Mouse (Mus musculus) lung, postnatal 0 days (tissue): Measurements from ENCODE around the gene Fank1. TPM values are rescaled to one million over a fixed set of nuclear protein-coding genes. Genes with fewer than 3 reads are reported as not detected.
A peak's percentile ranks its signal among the peaks of the same experiment; 100 is the strongest.

Source experiments
- ATAC-seq: fragments of 200-750 bp; cut with Nextera tagmentation; 2 replicates; pipeline ENCODE4 v1.8.0; 2017; ENCODE audit warnings: moderate library complexity
- DNase-seq: peaks from one replicate; pipeline ENCODE4 v3.0.0-alpha.2; 2016; ENCODE audit warnings: low spot score
- H3K27ac ChIP-seq: fragments of 300-500 bp; sonication (generic); 2 replicates; pipeline ENCODE4 v1.5.1; 2014; ENCODE audit warnings: antibody characterized with exemption, mild to moderate bottlenecking, low read length, mixed read lengths
- H3K27me3 ChIP-seq: fragments of 300-500 bp; sonication (generic); replicated peaks from 2 replicates; pipeline ENCODE4 v1.6.1; 2014; ENCODE audit warnings: low read length, mixed read lengths; ENCODE audit not compliant: insufficient read depth
- H3K36me3 ChIP-seq: fragments of 300-500 bp; sonication (generic); 2 replicates; pipeline ENCODE4 v1.6.1; 2014; ENCODE audit warnings: low read length, mixed read lengths; ENCODE audit not compliant: insufficient read depth
- H3K4me1 ChIP-seq: fragments of 300-500 bp; sonication (generic); 2 replicates; pipeline ENCODE4 v1.6.1; 2014; ENCODE audit warnings: antibody characterized with exemption, low read depth, low read length, mixed read lengths; ENCODE audit not compliant: insufficient read depth
- H3K4me2 ChIP-seq: fragments of 300-500 bp; sonication (generic); replicated peaks from 2 replicates; pipeline ENCODE4 v1.6.1; 2014; ENCODE audit warnings: low read depth, mild to moderate bottlenecking, low read length, moderate library complexity, mixed read lengths
- H3K4me3 ChIP-seq: fragments of 300-500 bp; sonication (generic); 2 replicates; pipeline ENCODE4 v1.5.1; 2014; ENCODE audit warnings: low read depth, low read length
- H3K9ac ChIP-seq: fragments of 300-500 bp; sonication (generic); replicated peaks from 2 replicates; pipeline ENCODE4 v1.6.1; 2014; ENCODE audit warnings: low read depth, mild to moderate bottlenecking
- H3K9me3 ChIP-seq: fragments of 300-500 bp; sonication (generic); 2 replicates; pipeline ENCODE4 v1.6.1; 2016; ENCODE audit warnings: low read length, mixed read lengths
- CTCF ChIP-seq: IDR thresholded peaks from 2 replicates; pipeline ENCODE4 v1.5.1; 2016; ENCODE audit warnings: antibody characterized with exemption, mild to moderate bottlenecking
- EP300 ChIP-seq: IDR thresholded peaks from 2 replicates; pipeline ENCODE4 v1.6.1; 2016; ENCODE audit warnings: antibody characterized with exemption, mild to moderate bottlenecking, control low read depth
- WGBS: fragments of 180-500 bp; shearing (Covaris S2); extraction: QIAGEN DNeasy Blood & Tissue Kit; methylation state at CpG from one replicate; pipeline ENCODE4 v1.1.7; 2014; 5-methylcytosine and 5-hydroxymethylcytosine counted together
- polyA plus RNA-seq: library from polyadenylated mRNA; unstranded; fragments of >200 nt; fragmentation: Nextera tagmentation; extraction: Ambion mirVana; gene quantifications from 2 replicates; pipeline ENCODE4 v1.2.1, GENCODE M21; 2015

Gene Fank1
- polyA plus RNA-seq, 1 experiment from 2014 or later, result 6.8 TPM

DNA sequence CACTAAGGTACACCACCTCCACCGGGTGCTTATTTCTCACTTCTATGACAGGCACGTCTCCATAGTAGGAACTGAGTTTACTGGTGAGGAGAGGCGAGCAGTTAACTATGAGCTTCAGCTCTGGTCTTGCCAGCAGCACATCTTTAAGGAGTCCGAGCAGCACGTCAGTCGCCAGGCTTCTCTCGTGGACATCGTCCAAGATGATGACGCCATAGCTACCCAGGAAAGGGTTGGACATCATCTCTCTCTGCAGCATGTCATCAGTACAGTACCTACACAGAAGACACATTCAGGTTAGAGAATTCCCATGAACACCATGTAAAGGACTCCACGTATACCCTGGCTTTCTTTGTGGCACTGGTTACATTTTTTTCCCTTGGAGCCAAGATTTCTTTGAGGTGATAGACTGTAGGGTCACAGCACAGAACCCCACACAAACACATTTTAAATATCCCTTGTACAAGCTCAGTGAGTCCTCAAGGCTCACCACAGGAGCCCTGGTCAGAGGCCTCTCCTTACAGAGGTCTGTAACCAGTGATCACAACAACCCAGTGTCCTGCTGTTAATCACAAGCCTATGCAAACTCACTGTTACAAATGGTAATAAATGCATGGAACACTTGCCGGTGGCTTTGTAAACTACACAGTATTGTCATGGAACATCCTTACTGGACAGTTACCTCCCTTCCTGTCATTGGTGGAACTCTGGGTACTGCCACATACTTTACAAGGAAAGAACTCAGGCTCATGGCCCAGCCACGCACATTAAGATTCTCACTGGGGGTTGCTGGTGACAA, 33.9 kb upstream of the Fank1 start:
- no peaks in the 10 kb centered on the region for H3K9me3 ChIP-seq
- H3K4me1 ChIP-seq, result no peaks in the 10 kb centered on the region
- no peaks in the 10 kb centered on the region for H3K27me3 ChIP-seq
- H3K9ac ChIP-seq, result no peak overlapping the region
- ATAC-seq (no peak; the same call in 1 of the 2 replicates), DNase-seq (no peak)
- no peak overlapping the region for H3K27ac ChIP-seq
- H3K4me3 ChIP-seq, result no peak overlapping the region
- TF ChIP-seq EP300, result no peak
- TF ChIP-seq CTCF, result no peak
- H3K4me2 ChIP-seq, result no peak overlapping the region
- H3K36me3 ChIP-seq, result peaks cover 4% of the 10 kb centered on the region; the same call in 1 of the 2 replicates
- WGBS, result 77% methylated on average over 12 of the region's 12 CpGs

DNA sequence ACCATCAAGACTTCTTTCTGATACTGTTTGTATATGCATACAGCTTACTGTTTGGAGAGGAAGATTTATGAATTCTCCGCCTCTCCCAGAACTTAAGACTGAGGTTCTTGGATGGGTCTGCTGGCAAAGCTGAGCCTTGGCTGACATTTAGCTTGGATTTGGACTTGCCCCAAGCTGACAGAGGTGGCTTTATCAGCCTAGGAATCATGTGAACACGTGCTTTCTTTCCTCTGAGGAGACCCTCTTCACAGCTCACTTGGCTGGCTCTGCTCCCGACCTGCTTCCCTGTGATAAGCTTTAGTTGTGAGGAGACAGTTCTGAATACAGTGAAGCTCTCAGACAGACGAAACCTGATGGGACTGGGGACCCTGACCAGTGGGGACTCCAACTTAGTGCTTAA, 33.0 kb upstream of the Fank1 start:
- no peak for DNase-seq
- ATAC-seq, result no peak
- no peak overlapping the region for H3K9ac ChIP-seq
- no peak overlapping the region for H3K4me2 ChIP-seq
- H3K4me1 ChIP-seq, result no peaks in the 10 kb centered on the region
- WGBS, result 43% methylated on average over 4 of the region's 4 CpGs
- H3K36me3 ChIP-seq, result peaks cover 4% of the 10 kb centered on the region; the same call in 1 of the 2 replicates
- H3K9me3 ChIP-seq, result no peaks in the 10 kb centered on the region
- TF ChIP-seq CTCF, result no peak
- no peak for TF ChIP-seq EP300
- H3K27ac ChIP-seq, result 0 out of 2 replicates have a peak overlapping the region, but pooled peaks have one; percentile 14
- H3K27me3 ChIP-seq, result no peaks in the 10 kb centered on the region
- H3K4me3 ChIP-seq, result no peak overlapping the region

GRCm38 (mm10) chr7:133744209-133744608, 32.5 kb upstream of the Fank1 start:
- TF ChIP-seq CTCF (no peak), EP300 (no peak)
- Histone ChIP-seq H3K4me3 (no peak overlapping the region), H3K9ac (no peak overlapping the region), H3K9me3 (no peaks in the 10 kb centered on the region), H3K27ac (0 out of 2 replicates have a peak overlapping the region, but pooled peaks have one; percentile 14), H3K4me2 (no peak overlapping the region), H3K27me3 (no peaks in the 10 kb centered on the region), H3K36me3 (peaks cover 4% of the 10 kb centered on the region; the same call in 1 of the 2 replicates), H3K4me1 (no peaks in the 10 kb centered on the region)
- 47% methylated on average over 1 of the region's 1 CpGs for WGBS
- DNase-seq, result no peak
- no peak for ATAC-seq

- Histone ChIP-seq H3K9me3 (no peaks in the 10 kb centered on the region), H3K4me2 (no peak overlapping the region), H3K4me3 (no peak overlapping the region), H3K36me3 (peaks cover 4% of the 10 kb centered on the region; the same call in 1 of the 2 replicates), H3K27me3 (no peaks in the 10 kb centered on the region), H3K4me1 (no peaks in the 10 kb centered on the region), H3K9ac (no peak overlapping the region), H3K27ac (no peak overlapping the region)
- ATAC-seq, result peak; percentile 74
- no peak for TF ChIP-seq EP300
- peak; percentile 55 for DNase-seq
- WGBS, result 36% methylated on average over 4 of the region's 4 CpGs
Measured at GRCm38 (mm10) chr7:133744701-133745100, 32.0 kb upstream of the Fank1 start.

DNA sequence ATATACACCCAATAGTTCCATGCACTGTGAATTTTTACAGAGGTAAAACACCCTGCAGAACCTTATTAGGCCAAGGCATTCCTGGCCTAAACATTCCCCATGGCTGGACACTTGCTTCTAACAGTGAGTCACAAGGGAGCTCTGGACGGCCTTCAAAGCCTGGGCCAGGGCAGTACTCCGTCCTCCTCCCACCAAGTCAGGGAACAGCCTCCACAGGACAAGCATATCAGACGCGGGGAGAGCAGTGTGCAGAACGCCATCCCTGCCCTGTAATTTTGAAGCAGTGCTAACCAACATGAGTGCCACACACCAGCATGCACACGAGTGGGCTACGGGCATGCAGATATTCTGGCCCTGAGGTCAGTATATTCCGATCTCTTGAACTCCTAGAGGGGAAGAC, 29.3 kb upstream of the Fank1 start:
- no peak overlapping the region for H3K4me2 ChIP-seq
- DNase-seq, result no peak
- TF ChIP-seq CTCF (no peak), EP300 (no peak)
- no peaks in the 10 kb centered on the region for H3K27me3 ChIP-seq
- H3K9ac ChIP-seq, result no peak overlapping the region
- no peak overlapping the region for H3K4me3 ChIP-seq
- no peaks in the 10 kb centered on the region for H3K9me3 ChIP-seq
- H3K27ac ChIP-seq, result no peak overlapping the region
- WGBS, result 86% methylated on average over 8 of the region's 8 CpGs
- 0 out of 2 replicates have a peak, but pooled peaks cover 3% of the 10 kb centered on the region for H3K4me1 ChIP-seq
- H3K36me3 ChIP-seq, result no peaks in the 10 kb centered on the region
- ATAC-seq, result no peak

- no peak for DNase-seq
- Histone ChIP-seq H3K4me3 (no peak overlapping the region), H3K9ac (no peak overlapping the region), H3K9me3 (no peaks in the 10 kb centered on the region), H3K36me3 (no peaks in the 10 kb centered on the region), H3K4me2 (no peak overlapping the region), H3K27ac (no peak overlapping the region), H3K27me3 (no peaks in the 10 kb centered on the region), H3K4me1 (0 out of 2 replicates have a peak, but pooled peaks cover 3% of the 10 kb centered on the region)
- TF ChIP-seq EP300 (no peak), CTCF (no peak)
- no peak for ATAC-seq
- 78% methylated on average over 14 of the region's 14 CpGs for WGBS
Measured at GRCm38 (mm10) chr7:133748753-133749152, 27.9 kb upstream of the Fank1 start.
